Mouse (Mus musculus): ENCODE results near the gene Pfkm.

DNA sequence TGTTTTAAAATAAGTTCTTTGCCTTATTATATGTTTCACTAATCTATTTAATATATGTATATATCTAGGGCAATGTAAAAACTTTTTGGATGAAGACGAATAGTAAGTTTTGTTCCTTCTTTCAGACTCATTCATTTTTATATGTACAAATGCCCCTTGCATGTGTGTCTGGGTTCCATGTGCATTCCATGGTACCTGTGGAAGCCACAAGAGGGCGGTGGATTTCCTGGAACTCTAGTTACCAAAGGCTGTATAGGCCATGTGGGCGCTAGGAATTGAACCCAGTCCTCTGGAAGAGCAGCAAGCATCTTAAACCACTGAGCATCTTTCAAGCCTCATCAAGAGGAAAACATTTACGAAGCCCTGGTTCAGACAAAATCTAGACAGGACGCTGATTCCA is 48.0 kb upstream of the Pfkm start:
- no peak for TF ChIP-seq POLR2A (IDR thresholded peaks at IDR 0.05; ENCODE audit: extremely low read depth, insufficient read depth, low read length)
- TF ChIP-seq CTCF (IDR thresholded peaks at IDR 0.05; ENCODE audit: low read depth, low read length) = no peak

All from liver, adult 2 months (tissue).